Mouse (Mus musculus) CH12.LX (cell line): ENCODE data around the gene Acaa1a.

ENCODE experiments used
- CTCF ChIP-seq, 2 experiments: IDR thresholded peaks in 1 of 2; conservative IDR thresholded peaks in 1 of 2; 2 replicates each; pipeline ENCODE4 v1.5.1; 2011 to 2012; ENCODE audit warnings: low read depth in 2 of 2, low read length in 2 of 2, improper control_type of control experiment in 1 of 2, inconsistent platforms in 1 of 2, mild to moderate bottlenecking in 1 of 2, moderate library complexity in 1 of 2
- POLR2A ChIP-seq: IDR thresholded peaks from 2 replicates; pipeline ENCODE4 v1.6.1; 2011; ENCODE audit warnings: low read depth, mild to moderate bottlenecking, improper control_type of control experiment, low read length

DNA sequence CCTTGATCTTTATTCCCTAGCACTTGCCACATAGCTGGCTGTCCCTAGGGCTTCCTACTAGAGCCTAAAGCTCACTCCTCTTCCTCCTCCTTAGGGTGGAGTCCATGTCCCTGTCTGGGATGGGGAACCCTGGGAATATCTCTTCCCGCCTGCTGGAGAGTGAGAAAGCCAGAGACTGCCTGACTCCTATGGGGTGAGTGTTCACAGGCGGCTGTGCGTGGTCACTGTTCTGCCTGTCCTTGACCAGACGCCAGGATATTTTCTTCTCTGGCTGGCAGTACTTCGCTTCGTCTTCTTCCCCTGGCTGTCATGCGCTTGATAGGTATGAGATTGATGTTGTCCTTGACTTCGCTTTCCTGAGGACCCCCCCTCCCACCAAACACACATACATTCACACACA lies 6.9 kb downstream of the Acaa1a start:
- TF ChIP-seq CTCF (conservative IDR thresholded peaks at IDR 0.05 in 1 of 2, IDR thresholded peaks at IDR 0.05 in 1 of 2; ENCODE audit: low read depth in 2 of 2, low read length in 2 of 2), result no peak
- no peak for TF ChIP-seq POLR2A
